Mouse (Mus musculus): ENCODE measurements around the gene Cldn34d. TPM values are rescaled to one million over a fixed set of nuclear protein-coding genes. Genes with fewer than 3 reads are reported as not detected.

Cldn34d gene
- not detected in 2 replicates for polyA plus RNA-seq (2014; fragmentation: Nextera tagmentation; extraction: Ambion mirVana)

GRCm38 (mm10) chrX:76602824-76603223 lies at the start of gene Cldn34d:
TSS of gene Cldn34d (minus strand) at chrX:76602924.
- DNase-seq (ENCODE audit: low spot score) (no peak), ATAC-seq (replicated peaks; ENCODE audit: low FRiP score) (no peak)
- Histone ChIP-seq H3K36me3 (ENCODE audit: control insufficient read depth, insufficient read depth, low read length) (no peaks in the 10 kb centered on the region), H3K4me3 (ENCODE audit: low read depth, low read length) (no peak within 1 kb of the TSS), H3K9ac (ENCODE audit: low read depth, low read length) (no peak within 1 kb of the TSS), H3K4me1 (replicated peaks; ENCODE audit: control insufficient read depth, insufficient read depth, low read length) (no peaks in the 10 kb centered on the region), H3K27me3 (replicated peaks; ENCODE audit: control insufficient read depth, insufficient read depth, low read length) (no peaks in the 10 kb centered on the region), H3K4me2 (no peak within 1 kb of the TSS), H3K27ac (ENCODE audit: low read depth, low read length) (no peak within 1 kb of the TSS), H3K9me3 (ENCODE audit: control insufficient read depth, low read length) (no peaks in the 10 kb centered on the region)
- 72% methylated on average over 1 of the region's 1 CpGs for WGBS

- Histone ChIP-seq H3K9ac (ENCODE audit: low read depth, low read length) (no peak overlapping the region), H3K27ac (ENCODE audit: low read depth, low read length) (no peak overlapping the region), H3K27me3 (replicated peaks; ENCODE audit: control insufficient read depth, insufficient read depth, low read length) (no peaks in the 10 kb centered on the region), H3K4me2 (no peak overlapping the region), H3K4me3 (ENCODE audit: low read depth, low read length) (no peak overlapping the region), H3K4me1 (replicated peaks; ENCODE audit: control insufficient read depth, insufficient read depth, low read length) (no peaks in the 10 kb centered on the region), H3K9me3 (ENCODE audit: control insufficient read depth, low read length) (no peaks in the 10 kb centered on the region), H3K36me3 (ENCODE audit: control insufficient read depth, insufficient read depth, low read length) (no peaks in the 10 kb centered on the region)
- ATAC-seq (replicated peaks; ENCODE audit: low FRiP score) (peak; percentile 100), DNase-seq (ENCODE audit: low spot score) (peak; percentile 68)
- WGBS, result 48% methylated on average over 6 of the region's 6 CpGs
These were observed 4.1 kb downstream of the Cldn34d start for GRCm38 (mm10) chrX:76598459-76599206.

Other genes starting within 250 kb of the Cldn34d start
- gene Cldn34b4, start 209.6 kb downstream of the Cldn34d start, polyA plus RNA-seq (2014; fragmentation: Nextera tagmentation; extraction: Ambion mirVana), result not detected in 2 replicates

Measured in liver, embryonic 11.5 days (tissue).